Mouse (Mus musculus) monocyte, adult 59 days (primary cell): ENCODE data around the gene Perp. TPM values are rescaled to one million over a fixed set of nuclear protein-coding genes. Genes with fewer than 3 reads are reported as not detected.

Experiments
- total RNA-seq, 2 experiments: library from RNA; stranded (reverse); gene quantifications; one replicate each; pipeline ENCODE4 v1.2.4; 2023

Gene Perp
- not detected for total RNA-seq

GRCm38 (mm10) chr10:18844441-18845286, at the start of gene Perp:
Gene Perp (plus strand): TSS chr10:18845020.

Other genes with a start within 250 kb of the Perp start
- gene Arfgef3, start 101.1 kb upstream of the Perp start, total RNA-seq: under 1 TPM; 0.06 to 0.10 TPM
- not detected for gene Gm4922, start 58.2 kb upstream of the Perp start, total RNA-seq
- 100 to 1,000 TPM; 869 to 999 TPM for gene Tnfaip3, start 170.6 kb downstream of the Perp start, total RNA-seq